Mouse (Mus musculus): Measurements from ENCODE around the gene Phldb3.

Phldb3 gene

DNA sequence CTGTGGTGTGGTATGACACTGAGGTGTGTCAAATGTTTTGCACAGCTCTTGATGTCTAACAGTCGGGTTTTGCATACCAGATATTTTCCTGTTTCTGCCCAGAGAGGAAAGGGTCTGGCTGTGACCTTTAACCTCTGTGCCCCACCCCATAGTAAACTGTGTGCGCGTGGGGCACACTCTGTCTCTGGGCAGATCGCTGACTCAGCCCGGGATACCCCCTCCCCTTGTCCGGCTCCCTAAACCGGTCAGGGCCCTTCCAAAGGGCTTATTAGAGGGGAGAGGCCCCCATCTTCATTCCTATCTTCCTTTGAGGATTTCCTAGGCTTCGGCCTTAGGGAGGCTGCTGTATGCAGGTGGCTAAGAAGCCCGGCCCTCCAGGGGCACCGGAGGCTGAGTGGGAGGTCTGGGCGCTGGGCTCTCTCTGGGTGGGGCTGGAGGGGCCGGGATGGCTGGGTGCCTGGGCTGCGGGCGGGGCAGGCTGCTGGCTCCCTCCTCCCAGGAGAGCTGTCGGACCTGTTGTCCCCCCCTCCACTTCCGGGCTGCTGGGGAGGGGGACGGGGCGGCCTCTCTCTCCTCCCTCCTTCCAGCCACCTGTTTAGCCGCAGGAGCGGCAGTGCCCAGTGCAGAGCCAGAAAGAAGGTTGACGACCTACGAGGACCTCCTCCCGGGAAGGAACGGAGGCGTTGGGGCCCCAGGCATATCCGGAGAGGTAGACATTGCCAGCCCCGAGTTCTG lies at the start of gene Phldb3:
Gene Phldb3, plus strand, starts transcription at position 620 of the 735 bp plus-strand sequence.
- peak; percentile 53 to 55 for DNase-seq

DNA sequence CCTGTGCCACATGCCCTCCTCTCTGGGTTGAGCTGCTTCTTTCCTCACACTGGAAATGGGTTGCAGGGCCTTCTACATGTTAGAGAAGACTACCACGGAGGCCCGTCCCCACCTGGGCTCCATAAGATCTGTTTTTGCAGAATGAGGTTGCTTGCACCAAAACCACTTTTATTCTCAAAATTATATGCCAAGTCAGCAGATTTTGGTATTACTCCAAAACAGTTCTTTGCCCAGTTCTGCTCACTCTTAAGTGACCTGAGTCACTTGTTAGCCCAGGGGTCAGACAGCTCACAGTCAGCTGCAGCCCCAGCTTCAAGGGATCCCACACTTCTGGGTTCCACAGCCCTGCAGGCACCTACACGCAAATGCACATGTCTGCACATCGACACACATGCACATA lies 49.1 kb upstream of the Phldb3 start:
- no peak for DNase-seq

DNA sequence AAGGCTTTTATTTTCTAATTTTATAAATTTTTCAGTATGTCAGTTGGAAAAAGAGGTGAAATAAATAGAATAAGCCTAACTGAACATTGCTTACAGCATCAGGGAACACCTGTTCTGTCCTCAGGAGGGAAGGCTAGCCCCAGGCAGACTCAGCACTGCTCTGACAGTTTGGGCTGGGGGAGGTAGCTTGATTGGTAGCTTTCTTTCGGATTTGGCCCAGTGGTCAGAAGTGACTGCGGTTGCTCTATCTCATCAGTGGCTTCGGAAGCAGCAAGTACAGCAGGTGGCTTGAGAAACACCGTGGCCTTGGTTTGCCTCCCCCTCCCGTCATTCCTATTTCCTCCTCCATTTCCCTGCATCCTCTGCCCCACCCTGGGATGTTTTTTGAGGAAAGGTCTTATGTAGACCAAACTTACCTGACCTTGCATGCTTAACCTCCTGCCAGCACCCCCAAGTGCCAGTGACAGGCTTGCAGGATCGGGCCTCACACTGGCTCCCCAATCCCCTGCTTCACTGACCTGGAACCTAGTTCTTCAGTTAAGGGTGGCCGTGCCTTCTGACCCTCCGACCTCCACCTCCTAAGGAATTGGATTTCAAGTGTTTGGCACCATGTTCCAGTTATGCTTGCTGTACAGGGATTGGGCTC lies 47.2 kb upstream of the Phldb3 start:
- DNase-seq, result peak in 1 of 2 experiments; percentile 21

DNA sequence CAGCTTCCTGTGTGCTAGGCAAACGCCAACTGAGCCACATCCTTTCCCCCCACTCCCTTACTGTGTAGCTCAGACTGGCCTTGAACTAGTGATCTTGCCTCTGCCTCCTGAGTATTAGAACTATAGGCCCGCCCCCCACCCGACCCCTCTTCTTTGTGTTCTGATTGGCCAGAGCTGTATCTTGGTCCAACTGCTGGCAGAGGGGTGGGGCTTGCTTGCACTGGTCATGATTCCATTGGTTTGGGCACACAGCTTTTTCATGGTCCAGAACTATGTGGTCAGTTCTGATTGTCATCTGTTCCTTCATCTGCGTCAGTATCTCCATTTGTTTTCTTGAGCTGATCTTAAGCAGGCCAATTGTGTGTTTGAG lies 46.7 kb upstream of the Phldb3 start:
- no peak for DNase-seq

DNA sequence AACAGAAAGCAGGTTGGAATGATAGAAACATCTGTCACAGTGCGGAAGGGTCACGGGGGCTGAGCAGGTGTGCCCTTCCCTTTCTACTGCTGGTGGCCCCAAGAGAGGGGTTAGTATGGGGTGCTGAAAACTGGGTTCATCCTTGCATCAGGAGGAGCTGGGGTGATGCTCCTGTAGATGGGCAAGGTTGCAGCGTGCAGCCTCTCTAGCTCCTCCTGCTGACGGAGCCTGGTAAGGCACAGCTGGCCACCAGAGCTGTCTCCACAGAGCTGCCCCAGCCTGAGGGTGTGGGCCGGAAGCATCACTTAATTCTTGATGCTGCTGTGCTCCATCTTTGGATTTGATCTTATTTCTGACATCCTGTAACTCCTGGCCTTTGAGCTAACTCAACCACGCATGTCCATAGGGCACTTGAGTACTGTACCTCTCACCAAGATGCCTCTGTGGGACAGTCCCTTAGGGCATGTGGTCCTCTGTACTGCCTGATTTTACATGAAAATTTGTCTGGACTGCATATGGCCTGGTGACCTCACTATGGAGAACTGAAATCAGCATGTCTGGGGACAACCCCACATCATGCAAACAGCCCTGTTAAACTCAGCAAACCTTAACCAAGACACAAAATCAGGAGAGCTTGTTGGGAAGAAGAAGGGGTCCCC lies 45.8 kb upstream of the Phldb3 start:
- peak; percentile 92 to 93 for DNase-seq

DNA sequence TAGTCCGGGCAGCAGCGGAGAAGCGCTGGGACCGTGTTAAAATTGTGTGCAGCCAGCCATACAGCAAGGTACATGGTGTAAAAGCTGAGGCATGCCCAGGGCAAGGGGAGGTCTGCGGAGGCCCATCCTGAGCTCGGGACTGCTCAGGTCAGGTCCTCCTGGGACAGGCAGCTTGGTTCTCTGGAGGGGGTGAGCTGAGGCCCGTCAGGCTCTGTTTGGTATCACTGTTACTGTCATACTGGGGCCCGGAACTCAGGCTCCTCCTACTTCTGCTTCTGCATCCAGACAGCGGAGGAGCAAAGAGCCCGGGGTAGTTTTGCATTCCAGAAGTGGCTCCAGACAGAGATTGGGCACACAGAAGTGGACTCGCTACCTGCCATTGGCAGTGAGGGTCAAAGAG lies 44.9 kb upstream of the Phldb3 start:
- DNase-seq, result peak; percentile 40 to 45

DNA sequence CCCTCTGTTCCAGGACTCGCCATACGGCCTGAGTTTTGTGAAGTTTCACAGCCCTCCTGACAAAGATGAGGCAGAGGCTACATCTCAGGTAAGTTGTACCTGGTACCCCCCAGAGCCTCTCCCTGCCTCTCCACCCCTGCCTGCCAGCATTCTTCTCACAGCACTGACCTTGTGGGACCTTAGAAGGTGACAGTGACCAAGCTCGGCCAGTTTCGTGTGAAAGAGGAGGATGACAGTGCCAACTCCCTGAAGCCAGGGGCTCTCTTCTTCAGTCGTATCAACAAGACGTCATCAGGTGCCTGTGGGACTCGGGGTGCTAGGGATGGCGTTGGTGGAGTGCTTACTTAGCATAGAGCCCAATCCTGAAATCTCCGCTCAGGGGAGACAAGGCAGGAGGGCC lies 44.4 kb upstream of the Phldb3 start:
- DNase-seq, result no peak

DNA sequence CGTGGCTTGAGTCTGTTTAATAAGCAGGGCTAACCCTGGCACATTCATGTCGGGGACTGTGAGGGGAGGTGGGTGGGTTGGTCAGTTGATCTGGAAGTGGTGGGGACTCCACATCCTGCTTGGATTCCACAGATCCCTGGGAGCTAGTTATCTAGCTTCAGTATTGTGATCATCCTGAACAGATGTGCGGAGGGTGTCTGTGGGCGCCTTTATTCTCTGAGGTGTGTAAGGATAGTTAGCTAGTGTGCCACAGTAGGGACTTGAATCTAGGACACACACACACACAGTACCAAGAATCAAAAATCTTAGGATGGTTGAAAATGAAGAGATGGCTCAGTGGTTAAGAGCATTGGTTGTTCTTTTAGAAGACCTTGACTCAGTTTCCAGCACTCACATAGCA lies 42.1 kb upstream of the Phldb3 start:
- no peak for DNase-seq

DNA sequence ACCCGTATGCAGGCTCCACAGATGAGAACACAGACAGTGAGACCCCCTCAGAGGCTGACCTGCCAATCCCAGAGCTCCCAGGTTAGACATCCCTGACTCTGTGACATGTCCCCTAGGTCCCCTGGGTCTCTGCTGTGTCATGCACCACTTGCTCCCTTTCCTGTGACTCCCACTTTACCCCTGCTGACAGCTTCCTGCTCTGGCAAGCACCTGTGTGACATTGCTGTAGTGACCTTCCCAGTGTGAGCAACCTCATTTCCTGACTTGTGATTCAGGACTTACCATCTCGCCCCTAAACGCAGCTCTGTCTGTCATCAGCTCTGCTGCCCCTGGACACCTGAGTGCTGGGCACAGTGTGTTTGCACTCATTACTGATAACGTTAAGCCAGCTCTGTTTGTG lies 39.5 kb upstream of the Phldb3 start:
- peak; percentile 27 to 32 for DNase-seq

DNA sequence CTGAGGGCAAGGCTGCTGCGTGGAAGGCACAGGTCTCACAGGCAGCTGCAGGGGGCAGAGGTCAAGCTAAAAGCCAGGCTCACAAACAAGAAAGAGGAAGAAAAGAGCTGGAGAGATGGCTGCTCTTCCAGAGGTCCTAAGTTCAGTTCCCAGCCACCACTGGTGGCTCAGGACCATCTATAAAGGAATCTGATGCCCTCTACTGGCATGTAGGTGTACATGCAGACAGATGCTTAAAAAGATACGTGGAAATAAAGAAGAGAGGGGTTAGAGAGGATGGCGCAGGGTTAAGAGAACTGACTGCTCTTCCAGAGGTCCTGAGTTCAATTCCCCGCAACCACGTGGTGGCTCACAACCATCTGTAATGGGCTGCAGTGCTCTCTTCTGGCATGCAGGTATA lies 38.1 kb upstream of the Phldb3 start:
- DNase-seq, result no peak

DNA sequence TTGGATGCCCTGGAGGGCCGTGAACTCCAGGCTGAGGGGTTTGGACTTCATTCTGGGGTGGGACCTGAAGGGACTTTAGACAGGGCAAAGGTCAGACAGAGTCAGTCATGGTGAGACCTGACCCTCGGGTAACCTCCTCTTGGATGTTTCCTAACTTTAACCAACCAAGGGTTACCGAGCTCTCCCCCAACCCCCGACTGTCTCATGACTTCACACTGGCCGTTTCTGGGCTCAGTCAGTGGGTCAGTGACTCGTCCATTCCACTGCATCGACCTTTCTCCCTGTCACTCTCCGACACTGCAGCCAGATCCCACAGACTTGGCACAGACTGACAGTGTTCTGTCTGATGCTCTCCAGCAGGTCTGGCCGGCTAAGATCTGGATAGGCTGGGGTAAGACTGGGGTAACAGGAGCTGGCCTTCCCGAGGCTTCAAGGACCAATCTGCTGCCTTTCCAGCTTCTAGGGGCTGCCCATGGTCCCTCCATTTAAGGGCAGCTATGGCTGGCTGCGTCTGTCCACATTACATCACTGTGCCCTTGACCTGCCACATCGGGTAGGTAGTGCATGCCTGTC lies 36.3 kb upstream of the Phldb3 start:
- DNase-seq, result no peak

DNA sequence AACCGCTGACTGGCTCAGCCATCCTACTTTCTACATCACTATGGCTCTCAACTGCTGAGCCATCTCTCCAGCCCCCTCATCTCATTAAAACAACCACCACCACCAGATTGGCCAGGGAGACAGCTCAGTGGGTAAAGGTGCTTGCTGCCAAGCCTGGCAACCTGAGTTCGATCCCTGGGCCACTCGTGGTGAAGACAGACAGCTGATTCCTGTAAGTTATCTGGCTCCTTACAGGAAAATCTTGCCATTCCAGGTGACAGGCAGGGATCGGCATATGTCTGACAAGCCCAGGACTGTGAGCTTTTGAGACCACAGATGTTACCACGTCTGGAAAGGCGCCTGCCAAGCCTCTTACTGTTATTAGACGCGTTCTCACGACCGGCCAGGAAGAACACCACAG lies 32.8 kb upstream of the Phldb3 start:
- no peak for DNase-seq

DNA sequence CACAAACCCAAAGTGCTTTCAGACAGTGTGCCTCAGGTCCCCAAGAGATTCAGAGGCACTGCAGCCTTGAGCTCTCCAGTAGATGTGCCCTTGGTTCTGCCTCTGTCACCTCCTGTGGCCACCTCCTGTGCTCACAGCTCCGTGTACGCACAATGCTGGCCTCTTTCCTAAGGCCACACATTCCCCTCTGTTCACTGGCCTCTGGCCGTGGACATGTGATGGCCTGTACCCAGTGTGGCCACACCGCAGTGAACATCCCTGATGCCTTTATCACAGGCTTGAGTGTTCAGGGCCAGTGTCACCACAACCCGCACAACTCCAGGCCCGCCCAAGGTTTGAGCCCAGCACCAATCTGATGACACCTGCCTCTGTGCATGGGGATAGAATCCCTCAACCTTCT lies 25.7 kb upstream of the Phldb3 start:
- no peak for DNase-seq

DNA sequence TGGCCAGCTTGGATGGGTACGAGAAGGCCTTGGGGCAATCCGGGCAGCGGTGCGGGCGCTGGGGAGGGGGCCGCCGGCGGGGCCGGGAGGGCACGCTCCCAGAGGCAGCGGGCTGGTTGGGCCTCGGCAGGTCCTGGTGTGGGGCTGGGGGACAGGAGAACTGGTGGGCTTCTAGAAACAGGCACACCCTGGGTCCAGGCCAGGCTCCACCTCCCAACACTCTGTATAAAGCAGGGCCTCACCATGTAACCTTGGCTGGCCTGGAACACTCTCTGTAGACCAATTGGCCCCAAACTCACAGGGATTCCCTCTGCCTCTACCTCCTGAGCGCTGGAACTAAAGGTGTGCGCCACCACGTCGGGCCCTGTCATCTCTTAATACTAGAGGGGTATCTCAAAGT lies 24.6 kb upstream of the Phldb3 start:
- no peak for DNase-seq

DNA sequence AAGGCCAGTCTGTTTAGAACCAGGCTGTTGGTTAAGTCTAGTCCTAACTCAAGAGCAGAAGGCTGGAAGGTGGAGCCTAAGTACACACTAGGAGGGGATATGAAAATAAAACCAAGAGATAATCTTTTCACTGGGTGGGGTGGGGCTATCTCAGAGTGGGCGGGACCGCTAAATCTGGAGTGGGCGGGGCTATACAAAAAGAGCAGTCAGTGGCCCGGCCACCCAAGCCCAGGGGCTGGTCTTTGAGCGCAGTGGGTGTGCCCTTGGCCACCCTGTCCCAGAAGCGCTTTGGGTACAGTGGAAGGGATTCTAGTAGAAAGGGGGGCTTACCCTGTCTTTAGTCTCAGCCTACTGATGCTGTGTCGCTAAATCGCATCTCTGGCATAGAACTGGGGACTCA lies 23.7 kb upstream of the Phldb3 start:
- DNase-seq, result peak; percentile 37

DNA sequence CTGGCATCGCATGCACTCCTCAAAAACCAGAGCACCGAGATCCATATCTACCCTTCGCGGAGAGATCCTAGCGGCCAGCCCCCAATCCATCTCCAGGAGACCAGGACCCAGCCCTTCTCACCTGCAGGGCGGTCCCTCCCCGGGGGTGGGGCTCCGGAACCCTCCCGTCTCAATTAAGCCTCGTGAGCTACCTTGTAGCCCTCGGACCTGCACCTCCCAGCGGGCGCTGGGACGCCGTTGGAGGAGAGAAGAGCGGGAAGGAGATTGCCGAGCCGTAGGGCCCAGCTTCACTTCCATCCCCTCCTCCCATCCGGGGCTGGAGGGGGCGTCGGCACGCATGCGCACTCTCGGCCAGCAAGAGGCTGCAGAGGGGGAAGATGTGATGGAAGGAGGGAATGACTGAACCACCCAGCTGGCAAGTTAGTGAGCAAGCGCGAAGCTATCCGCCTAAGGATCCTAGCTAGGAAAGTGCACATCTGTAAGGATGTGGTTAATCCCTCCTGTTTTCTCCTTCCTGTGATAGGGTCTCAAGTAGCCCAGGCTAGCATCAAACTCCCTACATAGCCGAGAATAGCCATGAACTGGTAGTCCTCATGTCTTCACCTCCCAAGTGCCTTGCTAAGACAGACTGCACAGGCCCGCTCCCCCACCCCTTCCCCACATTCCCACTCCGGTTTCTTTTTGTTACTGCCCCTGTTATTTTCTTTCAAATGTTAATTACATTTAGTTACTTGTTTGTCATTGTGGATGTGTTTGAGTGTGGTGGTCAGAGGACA lies 23.0 kb upstream of the Phldb3 start, which contains the start of the genes Ethe1 and Zfp575:
Gene Ethe1, plus strand, starts transcription at position 214 of the 776 bp plus-strand sequence.
Gene Zfp575, minus strand, starts transcription at position 312 of the 776 bp plus-strand sequence.
- peak; percentile 30 to 32 for DNase-seq

DNA sequence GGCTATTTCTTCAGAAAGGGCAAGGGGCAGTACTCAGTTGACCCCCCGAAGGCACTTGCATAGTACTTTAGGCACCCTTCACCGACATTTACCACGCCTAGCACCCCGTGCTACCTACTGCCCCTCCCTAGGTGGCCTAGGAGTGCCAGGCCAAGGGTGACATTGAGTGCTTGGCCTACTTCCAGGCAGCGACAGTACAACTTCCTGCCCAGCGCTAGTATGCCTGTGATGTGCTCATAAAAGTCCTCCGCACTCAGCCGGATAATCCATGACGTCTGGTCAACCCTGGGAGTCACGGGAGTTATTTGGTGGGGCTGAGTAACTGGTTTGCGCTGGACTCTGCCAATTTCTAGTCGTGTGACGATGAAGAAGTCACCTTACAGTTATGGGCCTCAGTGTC lies 22.2 kb upstream of the Phldb3 start:
- DNase-seq, result peak; percentile 26 to 31

DNA sequence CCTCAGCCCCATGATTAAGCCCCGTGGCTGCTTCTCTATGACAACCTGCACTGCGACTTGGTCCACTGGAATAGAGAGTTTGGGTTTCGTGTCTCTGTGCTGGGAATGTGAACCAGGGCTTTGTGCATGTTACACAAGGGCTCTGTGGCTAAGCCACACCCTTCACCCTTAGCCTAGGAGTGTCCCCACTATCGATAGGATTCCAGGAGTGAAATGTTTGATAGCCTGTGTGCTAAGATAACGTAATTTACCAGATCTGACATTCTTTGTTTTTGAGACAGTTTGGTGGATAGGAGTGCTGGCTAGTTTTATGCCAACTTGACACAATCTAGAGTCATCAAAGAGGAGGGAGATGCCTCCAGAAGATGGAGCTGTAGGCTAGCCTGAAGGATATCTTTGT lies 18.8 kb upstream of the Phldb3 start:
- no peak for DNase-seq

DNA sequence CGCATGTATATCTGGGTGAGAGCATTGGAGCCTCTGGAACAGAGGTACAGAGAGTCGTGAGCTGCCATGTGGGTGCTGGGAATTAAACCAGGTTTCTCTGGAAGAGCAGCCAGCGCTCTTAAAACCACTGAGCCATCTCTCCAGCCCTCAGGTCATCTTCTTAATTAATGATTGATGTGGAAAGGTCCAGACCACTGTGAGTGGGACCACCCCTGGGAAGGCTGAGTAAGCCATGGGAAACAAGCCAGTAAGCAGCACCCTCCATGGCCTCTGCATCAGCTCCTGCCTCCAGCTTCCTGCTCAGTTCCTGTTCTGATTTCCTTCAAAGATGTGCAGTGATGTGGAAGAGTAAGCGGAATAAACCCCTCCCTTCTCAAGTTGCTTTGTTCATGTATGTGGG lies 18.4 kb upstream of the Phldb3 start:
- DNase-seq, result no peak

DNA sequence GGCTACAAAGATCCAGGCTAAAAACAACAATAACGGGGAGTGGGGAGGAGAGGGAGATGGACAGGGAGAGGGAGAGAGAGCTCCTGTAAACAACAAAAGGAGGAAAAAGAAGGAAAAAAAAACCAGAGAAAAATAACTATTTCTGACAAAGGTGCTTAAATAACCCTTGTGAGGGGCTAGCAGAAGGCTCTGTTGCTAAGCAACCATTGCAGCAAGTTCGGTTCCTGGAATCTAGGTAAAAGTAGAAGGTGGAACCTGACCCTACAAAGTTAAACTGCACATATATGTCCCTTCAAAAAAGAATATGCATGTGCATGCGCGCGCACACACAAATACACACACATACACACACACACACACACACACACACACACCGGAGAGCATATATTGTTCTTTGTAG lies 17.8 kb upstream of the Phldb3 start:
- no peak for DNase-seq

DNA sequence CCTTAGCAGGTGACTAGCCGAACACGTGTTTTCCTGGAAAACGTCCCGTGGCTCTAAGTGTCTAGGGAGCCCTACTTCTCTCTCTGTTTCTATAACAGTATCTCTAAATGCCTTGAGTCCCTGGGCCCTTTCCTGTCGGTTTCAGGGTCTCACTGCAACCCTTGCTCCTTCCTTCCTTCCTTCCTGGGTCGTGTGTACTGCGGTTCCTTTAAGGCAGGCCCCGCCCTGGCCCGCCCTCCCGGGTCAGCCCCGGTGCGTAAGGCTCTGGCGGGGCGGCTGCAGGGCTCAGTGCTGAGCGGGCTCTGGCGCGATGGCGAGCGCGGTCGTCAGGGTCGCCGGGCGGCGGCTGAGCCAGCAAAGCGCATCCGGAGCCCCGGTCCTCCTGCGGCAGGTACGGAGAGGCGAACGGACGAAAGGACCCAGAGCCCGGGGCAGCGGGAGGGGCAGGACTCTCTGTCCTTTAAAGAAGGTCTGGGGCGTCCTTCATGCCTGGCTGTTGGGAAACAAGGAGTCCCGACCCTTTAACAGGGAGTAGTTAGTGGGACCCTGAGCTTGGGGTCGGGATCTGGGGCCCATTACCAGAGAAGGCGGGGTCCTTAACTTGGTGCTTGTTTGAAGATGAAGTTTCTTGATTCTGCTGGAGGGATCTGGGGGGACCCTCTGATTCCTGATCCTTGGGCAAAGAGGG lies 16.8 kb upstream of the Phldb3 start:
- peak; percentile 75 for DNase-seq

DNA sequence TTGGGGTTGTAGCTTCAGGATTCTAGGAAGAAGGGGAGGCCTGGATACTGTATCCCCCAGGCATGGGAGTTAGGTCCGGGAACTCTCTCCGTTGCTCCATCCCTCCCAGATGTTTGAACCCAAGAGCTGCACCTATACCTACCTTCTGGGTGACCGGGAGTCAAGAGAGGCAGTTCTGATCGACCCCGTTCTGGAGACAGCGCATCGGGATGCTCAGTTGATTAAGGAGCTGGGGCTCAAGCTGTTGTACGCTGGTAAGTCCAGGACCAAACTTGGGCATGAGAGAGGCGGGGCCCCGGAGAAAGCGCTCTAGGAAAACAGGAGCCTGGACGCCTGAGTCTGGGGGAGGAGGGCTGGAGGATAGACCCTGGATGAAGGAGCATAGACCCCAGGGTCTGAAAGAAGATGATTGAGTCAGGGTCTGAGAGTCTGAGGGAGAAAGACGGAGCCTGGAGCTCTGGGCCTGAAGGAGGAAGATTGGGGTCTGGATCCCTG lies 16.2 kb upstream of the Phldb3 start:
- no peak for DNase-seq

All from B cell, adult 2 months (primary cell).